Mouse (Mus musculus): ENCODE measurements around the gene Sc5d. TPM values are rescaled to one million over a fixed set of nuclear protein-coding genes. Genes with fewer than 3 reads are reported as not detected.
A peak's percentile ranks its signal among the peaks of the same experiment; 100 is the strongest.

Gene Sc5d
- 89.0 and 121 TPM in 2 replicates for polyA plus RNA-seq (2012; rRNA removed)

DNA sequence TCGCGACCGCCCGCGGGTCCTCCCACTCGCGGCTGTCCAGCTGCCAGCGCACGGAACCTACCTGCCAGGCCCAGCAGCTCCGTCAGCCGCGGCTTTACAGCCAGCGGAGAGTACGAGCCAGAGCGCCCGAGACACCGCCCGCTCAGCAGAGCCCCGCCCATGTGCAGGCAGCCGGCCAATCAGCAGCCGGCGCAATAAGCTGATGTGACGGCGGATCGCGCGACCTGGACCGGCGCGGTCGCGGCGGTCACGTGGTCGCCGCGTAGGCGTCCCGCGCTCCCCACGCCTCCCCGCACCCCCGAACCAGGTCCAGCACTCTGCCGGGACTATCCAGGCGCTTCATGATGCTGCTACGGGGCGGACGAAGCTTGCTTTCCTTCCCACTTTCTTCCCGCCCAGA, at the start of gene Sc5d:
TSS of gene Sc5d (minus strand) at position 112 of the 400 bp plus-strand sequence.
- WGBS: under 1% methylated on average over 49 of the region's 49 CpGs

GRCm38 (mm10) chr9:42311311-42311710, 47.3 kb upstream of the Sc5d start:
- WGBS: 83% methylated on average over 3 of the region's 3 CpGs
- no peak for DNase-seq (ENCODE audit: low read depth, low spot score)

More for the DNA sequence above, at the start of gene Sc5d:
- peak; percentile 70 for DNase-seq (ENCODE audit: low read depth, low spot score)

GRCm38 (mm10) chr9:42303894-42304293, 39.8 kb upstream of the Sc5d start:
- whole genome bisulfite sequencing: 85% methylated on average over 4 of the region's 4 CpGs
- DNase-seq (ENCODE audit: low read depth, low spot score): no peak

- no peak for DNase-seq (ENCODE audit: low read depth, low spot score)
- 89% methylated on average over 6 of the region's 6 CpGs for WGBS
These were observed 37.1 kb upstream of the Sc5d start for GRCm38 (mm10) chr9:42301082-42301633.

DNA sequence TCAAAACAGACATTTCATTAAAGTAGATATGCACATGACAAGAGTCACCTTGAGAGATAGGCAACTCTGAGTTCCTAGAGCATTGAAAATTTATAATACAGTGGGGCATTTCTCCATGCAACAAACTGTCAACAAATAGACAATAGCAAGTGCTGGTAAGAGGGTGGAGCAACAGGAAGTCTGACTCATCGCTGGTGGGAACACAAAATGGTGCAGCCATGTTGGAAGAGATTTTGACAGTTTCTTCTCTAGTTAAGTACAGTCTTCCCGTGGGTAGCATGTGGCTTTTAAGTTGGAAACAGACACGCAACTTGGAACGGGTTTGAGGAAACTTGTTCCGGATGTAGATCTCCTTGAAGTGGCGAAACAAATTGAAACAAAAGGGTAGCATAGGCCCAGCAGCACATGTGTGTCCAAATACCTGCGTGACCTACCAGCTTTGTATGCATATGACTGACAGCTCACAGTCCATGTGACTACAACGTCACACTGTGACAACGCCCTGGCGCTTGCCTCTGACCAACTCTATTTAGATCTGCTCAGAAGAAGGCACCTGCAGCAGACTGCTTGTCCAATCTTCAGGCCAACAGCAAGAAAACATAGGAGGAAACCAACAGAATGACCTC, 32.4 kb upstream of the Sc5d start:
- 90% methylated on average over 10 of the region's 10 CpGs for WGBS
- DNase-seq (ENCODE audit: low read depth, low spot score): no peak

- DNase-seq (ENCODE audit: low read depth, low spot score): no peak
- 72% methylated on average over 2 of the region's 2 CpGs for WGBS
These were observed 30.1 kb upstream of the Sc5d start for GRCm38 (mm10) chr9:42294131-42294530.

DNA sequence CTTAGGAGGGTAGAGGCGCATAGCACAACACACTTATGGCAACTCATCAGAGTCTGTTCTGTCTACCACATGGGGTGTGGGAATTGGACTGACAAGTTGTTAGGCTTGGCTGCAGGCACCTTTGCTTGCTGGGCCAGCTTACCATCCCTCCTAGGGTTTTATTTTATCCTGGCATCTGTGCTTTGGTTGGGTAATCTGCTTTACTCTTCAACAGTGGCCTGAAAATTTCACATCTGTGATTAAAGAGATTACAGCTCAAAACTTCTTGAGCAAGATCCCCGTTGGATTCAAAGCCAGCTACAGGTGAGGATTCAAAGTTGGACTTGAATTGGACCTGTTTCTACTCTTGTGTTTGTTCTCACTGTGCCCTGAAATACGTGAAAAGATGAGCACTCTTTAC, 29.5 kb upstream of the Sc5d start:
- no peak for DNase-seq (ENCODE audit: low read depth, low spot score)
- 79% methylated on average over 3 of the region's 3 CpGs for WGBS

- WGBS: 45% methylated on average over 7 of the region's 7 CpGs
- DNase-seq (ENCODE audit: low read depth, low spot score): no peak
These were observed 29.0 kb upstream of the Sc5d start for GRCm38 (mm10) chr9:42293051-42293450.

GRCm38 (mm10) chr9:42279676-42280075, 15.6 kb upstream of the Sc5d start:
- WGBS: 26% methylated on average over 4 of the region's 4 CpGs
- no peak for DNase-seq (ENCODE audit: low read depth, low spot score)

DNA sequence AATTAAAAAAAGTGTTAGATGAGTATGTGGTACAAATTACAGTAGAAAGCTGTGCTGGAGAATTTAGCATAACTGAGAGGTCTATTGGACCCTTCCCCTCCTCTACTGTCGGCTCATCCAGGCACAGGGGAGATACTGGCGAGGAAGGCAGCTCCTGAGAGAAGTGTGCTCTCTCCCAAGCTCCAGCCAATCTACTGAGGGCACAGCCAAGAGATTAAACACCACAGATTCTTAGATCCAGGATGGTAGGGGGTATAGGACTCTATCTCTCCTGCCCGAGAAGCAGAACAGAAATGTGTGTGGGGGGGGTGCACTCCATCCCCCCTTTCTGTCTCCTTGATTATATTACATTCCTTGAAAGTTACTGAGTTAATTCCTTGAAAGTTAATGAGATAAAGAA, 14.0 kb upstream of the Sc5d start:
- WGBS: 84% methylated on average over 3 of the region's 3 CpGs
- no peak for DNase-seq (ENCODE audit: low read depth, low spot score)

- WGBS: 90% methylated on average over 1 of the region's 1 CpGs
- DNase-seq (ENCODE audit: low read depth, low spot score): no peak
These were observed 13.6 kb upstream of the Sc5d start for GRCm38 (mm10) chr9:42277606-42278005.

- no peak for DNase-seq (ENCODE audit: low read depth, low spot score)
These were observed 13.1 kb upstream of the Sc5d start for GRCm38 (mm10) chr9:42277162-42277561.

- WGBS: 50% methylated on average over 11 of the region's 11 CpGs
- DNase-seq (ENCODE audit: low read depth, low spot score): no peak
These were observed 11.7 kb upstream of the Sc5d start for GRCm38 (mm10) chr9:42275761-42276145.

GRCm38 (mm10) chr9:42275027-42275760, 11.1 kb upstream of the Sc5d start:
- no peak for DNase-seq (ENCODE audit: low read depth, low spot score)
- WGBS: 36% methylated on average over 13 of the region's 13 CpGs

DNA sequence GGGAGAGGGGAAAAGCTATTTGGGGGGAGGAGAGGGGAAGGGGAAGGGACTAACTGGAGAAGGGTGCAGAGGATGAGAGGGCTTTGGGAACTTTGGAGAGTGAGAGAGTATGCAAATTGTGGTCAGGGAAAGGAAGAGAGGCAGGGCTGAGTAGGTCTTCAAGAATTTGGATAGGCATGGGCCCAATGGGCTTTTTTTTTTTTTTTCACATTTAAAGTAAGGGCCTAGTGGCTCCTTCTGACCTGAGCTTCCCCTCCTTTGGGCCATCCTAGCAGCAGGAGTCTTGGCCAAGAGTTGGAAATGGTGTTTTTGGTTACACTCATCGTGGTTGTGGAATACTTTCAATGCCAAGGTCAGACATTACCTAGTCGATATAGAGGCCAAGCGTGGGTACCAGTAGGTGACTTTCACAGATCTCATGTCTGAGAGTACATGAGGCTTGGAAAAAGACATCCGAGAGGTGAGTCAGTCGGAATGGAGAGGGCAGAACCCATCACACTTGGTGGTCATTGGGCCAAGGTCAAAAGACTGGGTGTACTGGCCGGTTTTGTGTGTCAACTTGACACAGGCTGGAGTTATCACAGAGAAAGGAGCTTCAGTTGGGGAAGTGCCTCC, 9.7 kb upstream of the Sc5d start:
- WGBS: 95% methylated on average over 6 of the region's 6 CpGs
- DNase-seq (ENCODE audit: low read depth, low spot score): no peak

DNA sequence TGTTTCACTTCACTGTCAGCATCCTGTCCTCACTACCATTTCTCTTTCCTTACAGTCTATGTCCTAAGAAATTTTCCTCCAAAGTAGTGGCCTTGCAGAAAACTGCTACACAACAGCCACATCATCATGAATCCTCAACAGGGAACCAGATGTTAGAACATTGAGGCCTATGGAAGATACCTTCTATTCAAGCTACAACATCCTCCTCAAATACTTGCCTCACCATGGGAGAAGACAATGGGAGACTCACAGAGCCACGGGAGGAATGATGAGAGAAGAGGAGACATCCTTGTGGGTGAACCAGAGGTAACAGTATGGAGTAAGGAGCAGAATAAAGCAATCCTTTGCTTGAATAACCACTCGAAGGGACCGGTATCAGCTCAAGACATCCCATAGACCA, 9.1 kb upstream of the Sc5d start:
- no peak for DNase-seq (ENCODE audit: low read depth, low spot score)
- WGBS: 79% methylated on average over 3 of the region's 3 CpGs

GRCm38 (mm10) chr9:42272690-42273089, 8.6 kb upstream of the Sc5d start:
- WGBS: 52% methylated on average over 4 of the region's 4 CpGs
- no peak for DNase-seq (ENCODE audit: low read depth, low spot score)

DNA sequence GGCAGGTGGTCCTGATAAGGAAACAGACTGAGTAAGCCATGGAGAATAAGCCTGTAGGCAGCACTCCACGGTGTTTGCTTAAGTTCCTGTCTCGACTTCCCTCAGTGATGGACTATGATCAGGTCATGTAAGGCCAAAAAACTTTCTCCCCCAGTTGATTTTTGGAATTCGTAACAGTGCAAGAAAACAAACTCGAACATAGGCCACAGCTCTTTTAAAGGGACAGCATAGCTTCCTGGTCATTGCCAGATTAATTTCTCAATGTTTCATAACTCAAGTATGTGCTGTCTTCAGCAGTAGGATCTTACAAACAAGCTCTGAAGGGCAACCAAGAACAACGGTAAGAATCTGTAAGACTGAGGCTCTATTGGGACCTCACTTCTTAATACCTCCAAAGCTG, 7.4 kb upstream of the Sc5d start:
- 45% methylated on average over 5 of the region's 5 CpGs for WGBS
- DNase-seq (ENCODE audit: low read depth, low spot score): no peak

DNA sequence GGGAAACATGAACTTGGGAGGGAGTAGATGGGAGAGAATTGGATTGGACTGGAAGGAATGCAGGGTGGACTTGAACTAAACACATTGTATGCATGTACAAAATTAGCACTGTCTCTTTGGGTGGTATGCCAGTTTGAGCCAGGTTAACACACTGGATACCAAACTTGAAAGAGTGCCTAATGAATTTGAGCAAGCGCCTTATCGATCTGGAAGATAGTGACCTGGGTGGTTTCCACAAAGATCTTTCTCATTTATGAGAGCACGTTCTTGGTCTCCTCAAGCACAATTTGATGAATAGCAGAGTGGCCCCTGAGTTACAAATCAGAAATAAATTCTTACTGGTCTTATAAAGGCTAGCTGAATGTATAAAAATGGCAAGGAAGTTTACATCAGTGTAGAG, 6.6 kb upstream of the Sc5d start:
- WGBS: 90% methylated on average over 3 of the region's 3 CpGs
- DNase-seq (ENCODE audit: low read depth, low spot score): no peak

DNA sequence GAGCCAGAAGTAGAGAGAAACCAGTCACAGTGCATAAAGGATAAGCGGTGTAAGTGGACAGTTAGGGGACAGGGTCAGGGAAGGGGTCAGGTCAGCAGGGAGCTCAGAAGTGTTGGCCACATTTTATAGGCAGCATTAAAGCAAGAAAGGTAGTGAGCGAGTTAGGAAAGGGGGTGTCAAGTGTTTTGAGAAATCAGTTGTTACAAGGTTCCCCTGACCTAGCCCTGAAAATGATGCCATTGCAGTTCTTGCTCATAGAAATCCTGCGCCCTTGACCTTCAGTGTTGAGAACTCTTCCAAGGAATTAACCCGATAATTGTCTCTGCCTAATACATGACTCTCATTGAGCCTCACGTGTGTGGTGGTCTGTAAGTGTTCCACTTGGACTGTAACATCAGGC, 6.0 kb upstream of the Sc5d start:
- DNase-seq (ENCODE audit: low read depth, low spot score): no peak
- WGBS: 85% methylated on average over 5 of the region's 5 CpGs

DNA sequence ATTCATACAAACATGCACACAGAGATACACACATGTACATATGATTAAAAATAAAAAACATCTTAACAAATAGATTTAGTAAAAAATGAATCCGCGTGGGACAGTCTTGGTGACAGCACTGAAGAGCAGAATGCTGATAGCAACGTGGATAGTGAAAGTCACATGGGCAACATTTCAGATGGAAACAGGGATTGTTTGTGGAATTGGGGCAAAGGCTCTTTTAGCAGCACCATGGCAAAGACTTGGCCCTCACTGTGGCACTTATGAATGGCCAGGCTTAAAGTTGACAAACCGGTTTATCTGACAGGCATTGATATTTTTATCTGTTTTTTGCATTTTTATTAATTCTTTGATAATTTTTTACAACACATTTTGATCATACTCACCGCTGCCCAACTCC, 4.3 kb upstream of the Sc5d start:
- no peak for DNase-seq (ENCODE audit: low read depth, low spot score)
- WGBS: 61% methylated on average over 5 of the region's 5 CpGs
